Mouse (Mus musculus): ENCODE data around the gene Crip3.

DNA sequence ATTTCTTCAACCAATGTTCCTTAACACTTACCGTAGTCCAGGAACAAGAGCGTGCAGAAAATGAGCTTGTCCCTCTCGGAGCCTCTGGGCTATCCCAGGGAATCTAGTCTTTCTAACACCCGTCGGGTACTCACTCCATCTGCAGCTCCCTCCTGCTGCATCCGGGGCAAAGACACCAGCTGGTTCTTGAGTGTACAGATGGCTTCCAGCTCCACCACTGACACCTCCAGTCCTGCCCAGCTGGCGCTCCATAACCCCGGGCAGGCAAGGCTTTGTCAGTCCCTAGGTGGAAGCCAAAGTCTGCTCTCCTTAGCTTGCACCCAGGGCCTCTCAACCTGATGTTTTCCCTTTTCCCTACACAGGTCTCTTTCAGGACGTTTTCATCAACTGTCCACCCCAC lies 39.1 kb downstream of the Crip3 start:
- TF ChIP-seq GATA1 (IDR thresholded peaks at IDR 0.05; ENCODE audit: low read length) (no peak), TAL1 (IDR thresholded peaks at IDR 0.05; ENCODE audit: low read length) (no peak)

Data from erythroblast, embryonic 14.5 days (primary cell).